Mouse (Mus musculus) liver, postnatal 0 days (tissue): ENCODE results near the gene Capg.

ENCODE experiments used
- CTCF ChIP-seq: sonication (generic); IDR thresholded peaks from 2 replicates; pipeline ENCODE4 v1.5.1; 2016; ENCODE audit warnings: antibody characterized with exemption, low read depth
- EP300 ChIP-seq: IDR thresholded peaks from 2 replicates; pipeline ENCODE4 v1.6.1; 2016; ENCODE audit warnings: antibody characterized with exemption, low read depth, mild to moderate bottlenecking

GRCm38 (mm10) chr6:72547862-72548261, 3.7 kb downstream of the Capg start:
- TF ChIP-seq CTCF, result no peak
- TF ChIP-seq EP300, result no peak
